Mouse (Mus musculus): ENCODE results near the gene Parg.
"Not testable (repeated sequence)": the region's sequence is repeated elsewhere in the genome, so short reads cannot be mapped to it uniquely, and the experiment has no call there.

The Parg gene

DNA sequence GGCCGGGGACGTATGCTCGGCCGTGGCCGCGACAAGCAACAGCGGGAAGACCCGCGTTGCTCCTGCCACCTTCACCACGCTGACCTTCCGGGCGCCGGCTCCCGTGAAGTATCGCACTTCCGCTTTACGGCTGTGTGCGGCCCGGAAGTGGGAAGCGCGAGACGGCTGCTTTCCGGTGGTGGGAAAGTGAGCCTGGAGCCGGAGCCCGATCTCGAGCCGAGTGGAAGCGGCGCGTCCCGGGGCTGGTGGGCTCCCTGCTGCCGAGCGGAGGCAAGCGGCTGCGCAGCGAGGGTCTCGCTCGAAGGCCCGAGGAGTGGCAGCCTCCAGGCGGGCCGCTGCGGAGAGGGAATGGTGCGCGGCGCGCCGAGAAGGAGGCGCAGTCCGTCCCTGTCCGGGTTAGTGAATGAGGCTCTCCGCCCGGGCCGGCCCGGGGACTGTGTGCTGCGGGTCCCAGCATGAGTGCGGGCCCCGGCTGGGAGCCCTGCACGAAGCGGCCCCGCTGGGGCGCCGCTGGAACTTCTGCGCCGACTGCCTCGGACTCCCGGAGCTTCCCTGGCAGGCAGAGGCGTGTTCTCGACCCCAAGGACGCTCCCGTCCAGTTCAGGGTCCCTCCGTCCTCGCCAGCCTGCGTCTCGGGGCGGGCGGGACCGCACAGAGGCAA, at the start of gene Parg, which contains the start of gene Timm23:
Gene Parg, plus strand, starts transcription at position 159 of the 661 bp plus-strand sequence.
Gene Timm23, minus strand, starts transcription at position 108 of the 661 bp plus-strand sequence.
- in situ Hi-C loops (cut with MseI, MboI) = no loop called here

DNA sequence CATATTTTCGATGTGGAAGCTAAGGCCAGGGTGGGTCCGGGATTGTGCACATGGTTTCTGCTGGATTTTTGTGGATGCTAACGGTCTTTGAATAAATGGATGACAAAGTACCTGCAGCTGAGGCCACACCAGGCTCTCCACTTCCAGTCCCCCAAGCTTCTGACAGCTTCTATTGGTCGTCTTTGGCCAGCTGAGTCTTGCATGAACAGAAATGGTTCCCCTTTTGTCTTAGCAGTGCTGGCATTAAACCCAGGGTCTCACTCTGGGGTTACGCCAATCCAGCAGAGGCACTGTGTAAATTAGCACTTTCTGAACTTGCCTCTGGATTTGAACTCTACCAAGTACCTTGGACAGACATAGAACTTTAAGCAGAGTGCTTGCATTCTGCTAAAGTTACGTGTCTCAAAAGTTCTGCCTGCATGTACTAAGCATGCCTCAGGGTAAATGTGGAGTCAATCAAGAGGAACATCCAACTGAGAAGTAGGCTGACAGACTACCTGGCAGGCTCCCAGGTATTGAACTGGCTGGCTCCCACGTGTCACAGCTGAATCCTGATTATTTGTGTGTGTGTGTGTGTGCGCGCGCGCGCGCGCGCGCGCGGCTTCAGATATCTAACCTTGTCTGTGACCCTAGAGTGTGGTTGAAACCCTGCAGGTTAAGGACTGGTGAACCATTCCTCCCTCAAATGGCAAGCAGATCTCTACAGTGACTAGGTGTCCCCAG, 49.3 kb upstream of the Parg start:
- in situ Hi-C loops (cut with MseI, MboI) = no loop called here

DNA sequence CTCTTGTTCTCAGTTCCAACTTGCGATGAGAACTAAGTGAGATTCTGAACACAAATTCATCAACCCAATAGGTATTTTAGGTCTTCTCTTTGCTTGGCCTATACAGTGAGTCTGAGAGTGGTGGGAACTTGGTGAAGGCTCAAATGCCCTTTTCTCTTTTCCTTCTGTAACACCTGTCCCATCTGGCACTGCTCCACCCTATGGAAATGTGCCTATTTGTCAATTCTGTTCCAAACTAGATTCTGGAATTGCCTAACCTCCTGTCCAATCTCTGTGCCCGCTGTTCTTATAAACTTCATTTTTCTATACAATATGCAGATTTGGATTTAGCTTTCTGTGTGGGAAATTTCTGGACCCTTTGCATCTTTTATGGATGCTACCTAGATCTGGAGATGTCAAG, 48.6 kb upstream of the Parg start:
- in situ Hi-C loops (cut with MseI, MboI) = no loop called here

DNA sequence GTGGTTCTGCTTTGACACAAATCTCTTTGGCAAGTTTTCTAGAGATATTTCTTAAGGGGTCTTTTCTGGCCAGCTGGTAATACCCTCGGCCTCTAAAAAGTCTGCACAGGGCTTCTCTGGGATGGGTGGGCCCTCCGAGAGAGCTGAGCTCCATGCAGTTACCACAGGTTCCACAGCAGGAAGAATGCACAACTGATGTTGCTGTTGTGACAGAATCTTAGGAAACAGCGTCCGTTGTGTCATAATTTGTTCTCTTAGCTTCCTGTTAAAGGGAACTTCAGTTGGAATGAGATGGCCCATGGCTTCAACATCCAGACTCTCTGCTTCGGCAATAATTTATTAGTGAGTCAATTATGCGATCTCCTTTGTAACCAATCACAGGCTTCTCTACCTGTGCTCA, 47.0 kb upstream of the Parg start:
- in situ Hi-C loops (cut with MseI, MboI) = no loop called here

DNA sequence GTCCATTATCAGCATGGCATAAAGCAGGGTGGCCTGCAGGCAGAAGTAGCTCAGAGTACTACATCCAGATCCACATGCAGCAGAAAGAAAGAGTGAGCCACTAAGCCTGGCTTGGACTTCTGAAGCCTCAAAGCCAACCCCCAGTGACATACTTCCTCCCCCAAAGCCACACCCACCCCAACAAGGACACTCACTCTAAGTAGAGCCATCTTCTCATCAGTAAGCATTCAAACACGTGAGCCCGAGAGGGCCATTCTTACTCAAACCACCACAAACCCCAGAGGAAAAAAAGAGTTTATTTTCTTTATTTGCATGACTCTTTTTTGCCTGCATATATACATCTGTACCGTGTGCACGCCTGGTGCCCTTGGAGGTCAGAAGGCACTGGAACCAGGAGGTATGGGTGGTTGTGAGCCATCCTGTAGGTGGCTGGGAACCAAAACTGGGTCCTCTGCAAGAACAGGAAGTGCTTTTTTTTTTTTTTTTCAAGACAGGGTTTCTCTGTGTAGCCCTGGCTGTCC, 42.5 kb upstream of the Parg start:
- in situ Hi-C loops (cut with MseI, MboI) = no loop called here

DNA sequence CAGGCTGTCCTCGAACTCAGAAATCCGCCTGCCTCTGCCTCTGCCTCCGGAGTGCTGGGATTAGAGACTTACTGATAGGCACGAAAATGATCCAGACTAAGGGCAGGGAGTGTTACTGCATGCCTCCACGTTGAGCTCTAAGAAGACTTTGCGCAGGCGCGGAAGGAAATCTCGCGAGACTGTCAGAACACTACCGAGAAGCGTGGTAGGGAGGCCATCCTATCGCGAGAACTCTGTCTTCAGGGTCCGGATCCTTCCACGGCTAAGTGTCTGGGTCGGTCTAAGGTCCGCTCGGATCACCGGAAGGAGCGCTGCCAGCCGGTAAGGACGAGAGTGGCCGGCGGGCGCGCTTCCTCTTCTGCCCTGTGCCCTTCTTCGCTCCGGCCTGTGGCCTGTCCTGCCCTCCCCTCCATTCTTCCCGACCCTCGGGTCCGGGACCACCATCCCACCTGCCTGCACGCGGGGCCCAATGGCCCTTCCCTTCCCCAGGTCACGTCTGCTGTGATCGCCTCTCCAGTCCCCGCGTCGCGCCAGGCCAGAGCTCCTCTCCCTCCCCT, 42.0 kb upstream of the Parg start, which contains the start of gene Ncoa4:
Gene Ncoa4, plus strand, starts transcription at position 176 of the 557 bp plus-strand sequence.
- in situ Hi-C loops (cut with MseI, MboI) = no loop called here

DNA sequence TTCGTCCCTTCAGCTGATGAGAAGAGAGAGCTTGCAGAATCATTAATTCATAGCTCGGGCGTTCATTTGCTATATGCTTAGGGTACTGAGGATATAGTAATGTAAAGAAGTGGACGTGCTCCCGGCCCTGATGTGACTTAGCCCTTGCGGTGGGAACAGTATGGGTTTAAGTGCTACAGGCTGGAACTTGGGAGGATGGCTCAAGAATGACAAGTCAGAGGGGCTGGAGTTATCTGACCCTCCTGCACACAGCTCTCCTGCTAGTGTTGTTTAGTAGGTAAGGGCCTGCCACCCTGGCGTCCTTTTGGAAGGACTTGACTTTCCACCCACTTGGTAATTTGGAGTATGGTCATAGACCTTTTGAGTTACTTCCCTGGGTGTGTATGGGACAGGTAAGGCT, 41.2 kb upstream of the Parg start:
- in situ Hi-C loops (cut with MseI, MboI) = no loop called here

DNA sequence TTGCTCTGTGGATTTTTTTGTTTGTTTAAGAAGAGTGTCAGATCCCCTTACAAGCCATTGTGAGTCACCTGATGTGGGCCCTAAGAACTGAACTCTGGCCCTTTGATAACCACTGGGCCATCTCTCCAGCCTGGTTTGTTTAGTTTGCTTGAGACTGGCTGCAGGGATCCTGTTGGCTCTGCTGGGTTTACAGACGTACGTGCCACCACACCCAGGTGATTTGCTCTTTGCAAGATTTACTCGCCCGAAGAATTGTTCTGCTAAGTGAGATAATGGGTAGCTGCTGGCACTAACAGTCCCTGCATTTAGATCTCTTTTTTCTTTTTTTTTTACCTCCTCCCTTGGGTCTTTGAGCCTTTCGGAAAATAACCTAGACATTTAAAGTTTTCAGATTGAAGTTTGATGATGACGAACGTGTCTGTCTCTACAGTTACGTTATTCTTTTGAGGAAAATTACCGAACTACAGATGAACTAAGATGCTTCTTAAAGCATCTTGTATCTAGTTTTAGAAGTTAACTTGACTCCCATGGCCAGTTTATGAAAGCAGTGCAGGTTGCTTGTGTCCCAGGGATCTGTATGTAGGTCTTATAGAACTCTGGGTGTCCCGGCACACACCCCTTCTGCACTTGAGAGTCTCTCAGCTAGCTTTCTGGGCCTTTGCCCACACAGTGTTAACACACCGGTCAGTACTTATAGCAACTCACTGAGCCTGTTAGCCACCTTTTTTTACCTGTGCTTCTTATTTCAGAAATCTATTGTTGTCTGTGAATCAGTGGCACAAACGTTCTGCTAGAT, 40.5 kb upstream of the Parg start:
- in situ Hi-C loops (cut with MseI, MboI) = no loop called here

DNA sequence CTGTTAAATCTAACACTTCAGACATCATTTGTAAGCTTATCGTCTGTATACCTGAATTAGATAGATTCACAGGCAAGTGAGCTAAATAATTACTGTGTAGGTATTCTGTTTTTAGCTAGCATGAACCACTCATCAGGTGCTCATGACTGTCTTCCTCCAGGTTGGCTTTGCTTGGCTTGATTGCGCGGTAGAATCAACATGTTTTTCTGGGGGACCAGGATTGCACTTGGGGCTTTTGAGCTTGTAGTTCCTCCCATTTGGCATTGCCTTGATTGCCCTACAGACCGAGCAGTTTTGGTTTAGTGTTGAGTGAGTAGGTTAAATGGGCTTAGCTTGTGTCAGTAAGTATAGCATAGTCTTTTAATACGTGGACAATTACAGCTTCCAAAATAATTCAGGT, 39.5 kb upstream of the Parg start:
- in situ Hi-C loops (cut with MseI, MboI) = no loop called here

DNA sequence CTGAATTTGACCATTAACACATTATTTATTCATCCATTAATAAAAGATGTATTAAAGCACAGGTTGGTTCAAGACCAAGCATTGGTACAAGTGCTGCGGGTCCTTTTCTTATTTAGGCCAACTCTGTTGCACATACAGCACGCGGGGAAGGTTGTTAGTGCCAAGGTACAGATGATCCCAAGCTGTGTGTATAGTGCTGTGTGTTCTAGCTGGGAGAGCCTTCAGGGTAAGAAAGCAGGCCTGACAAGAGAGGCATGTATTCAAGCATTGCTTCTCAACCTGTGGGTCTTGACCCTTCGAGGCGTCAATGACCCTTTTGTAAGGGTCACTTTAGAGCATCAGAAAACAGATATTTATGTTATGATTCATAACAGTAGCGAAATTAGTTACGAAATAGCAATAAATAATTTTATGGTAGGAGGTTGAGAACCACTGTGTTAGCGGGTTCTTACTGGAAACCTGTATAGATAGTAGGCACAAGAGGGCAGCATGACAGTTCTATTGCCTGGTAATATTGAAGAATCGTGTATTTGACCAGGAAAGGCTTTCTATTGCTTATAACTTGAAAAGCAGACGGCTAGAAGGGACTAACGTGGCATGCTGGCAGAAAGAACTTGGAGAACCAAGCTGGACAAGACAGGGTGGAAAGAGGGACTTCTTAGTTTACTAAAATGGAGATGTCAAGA, 38.4 kb upstream of the Parg start:
- in situ Hi-C loops (cut with MseI, MboI) = no loop called here

DNA sequence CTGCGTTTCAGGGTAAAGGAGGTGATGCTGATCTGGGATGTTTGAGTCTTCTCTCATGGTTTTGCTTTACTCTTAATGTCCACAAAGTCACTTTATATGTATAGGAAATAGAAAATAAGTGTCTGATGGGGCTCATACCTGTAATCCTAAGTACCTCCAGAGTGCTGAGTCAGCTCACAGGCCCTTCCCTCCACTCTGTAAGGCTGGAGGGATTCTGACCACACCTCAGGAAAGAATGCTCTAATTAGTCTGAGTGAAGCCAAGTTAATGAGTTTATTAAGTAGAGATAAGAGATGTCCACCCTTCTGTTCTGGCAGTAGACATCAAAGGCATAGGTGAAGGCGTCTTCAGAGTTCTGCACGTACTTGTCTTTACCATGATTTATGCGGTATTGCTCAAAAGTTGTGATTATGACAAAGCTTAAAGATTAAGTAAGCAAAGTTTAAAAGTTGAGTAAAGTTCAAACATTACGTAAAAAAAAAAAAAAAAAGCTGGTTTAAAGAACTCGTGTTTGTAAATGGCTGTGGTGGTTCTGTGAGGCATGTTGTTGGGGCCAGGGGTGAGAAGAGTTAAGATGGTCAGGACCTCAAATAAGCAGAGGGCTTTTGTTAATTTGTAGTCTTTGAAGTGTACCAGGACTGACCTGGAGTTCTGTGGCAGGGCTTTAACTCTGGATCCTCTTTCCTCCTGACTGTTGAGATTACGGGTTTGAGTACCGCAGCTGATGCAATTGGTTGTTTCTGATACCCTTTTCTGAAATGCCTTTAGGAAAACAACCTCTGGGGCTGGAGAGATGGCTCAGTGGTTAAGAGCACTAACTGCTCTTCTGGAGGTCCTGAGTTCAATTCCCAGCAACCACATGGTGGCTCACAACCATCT, 37.3 kb upstream of the Parg start:
- in situ Hi-C loops (cut with MseI, MboI) = no loop called here

DNA sequence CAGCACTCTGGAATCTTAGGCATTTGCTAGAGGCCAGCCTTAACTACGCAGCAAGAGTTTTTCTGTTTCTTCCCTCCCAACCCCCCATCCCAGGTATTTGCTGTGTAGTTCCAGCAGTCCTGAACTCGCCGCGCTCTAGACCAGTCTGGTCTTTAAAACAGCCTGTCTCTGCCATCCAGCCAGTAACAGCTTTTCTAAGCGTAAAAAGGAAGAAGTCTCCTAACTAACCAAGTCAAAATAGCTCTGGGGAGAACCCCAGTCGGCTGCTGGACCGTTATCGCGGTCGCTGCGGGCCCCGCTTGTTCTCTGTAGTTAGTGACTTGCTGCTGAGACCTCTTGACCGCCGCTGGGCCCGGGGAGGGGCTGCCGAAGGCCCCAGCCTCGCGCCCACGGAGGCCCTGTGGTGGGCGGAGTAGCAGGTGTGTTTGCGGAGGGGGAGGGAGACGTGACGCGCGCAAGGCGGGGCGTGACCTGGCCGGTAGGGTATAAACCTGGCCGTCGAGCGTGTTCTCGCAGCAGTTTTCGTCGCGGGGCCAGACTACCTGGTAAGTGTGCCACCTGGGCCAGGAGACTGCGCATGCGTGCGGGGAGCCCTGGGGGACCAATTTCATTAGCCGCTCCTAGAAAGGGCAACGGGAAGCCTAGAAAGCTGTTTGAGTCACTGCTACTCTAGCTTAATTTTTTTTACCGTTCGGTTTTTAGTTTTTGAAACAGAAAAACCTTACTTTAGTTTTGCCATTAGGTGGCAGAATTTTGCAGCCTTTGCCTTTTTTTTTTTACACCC, 36.3 kb upstream of the Parg start:
- in situ Hi-C loops (cut with MseI, MboI) = no loop called here

DNA sequence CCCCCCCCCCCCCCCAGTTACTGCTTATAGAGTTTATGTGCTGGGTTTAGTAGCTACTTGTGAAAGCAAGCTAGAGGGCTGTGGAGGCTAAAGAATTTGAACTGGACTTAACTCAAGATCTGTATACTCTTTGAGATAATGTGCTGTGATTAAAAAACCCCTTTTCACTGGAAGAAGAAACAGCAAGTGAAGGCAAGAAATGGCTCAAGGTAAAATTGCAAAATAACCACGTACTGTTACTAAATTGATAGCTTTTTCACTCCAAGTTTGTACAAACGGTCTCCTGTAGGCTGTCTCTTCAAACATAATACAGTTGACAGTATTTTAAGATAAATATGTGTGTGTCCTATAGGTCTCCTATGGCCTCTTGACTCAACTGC, 35.7 kb upstream of the Parg start:
- in situ Hi-C loops (cut with MseI, MboI) = no loop called here

DNA sequence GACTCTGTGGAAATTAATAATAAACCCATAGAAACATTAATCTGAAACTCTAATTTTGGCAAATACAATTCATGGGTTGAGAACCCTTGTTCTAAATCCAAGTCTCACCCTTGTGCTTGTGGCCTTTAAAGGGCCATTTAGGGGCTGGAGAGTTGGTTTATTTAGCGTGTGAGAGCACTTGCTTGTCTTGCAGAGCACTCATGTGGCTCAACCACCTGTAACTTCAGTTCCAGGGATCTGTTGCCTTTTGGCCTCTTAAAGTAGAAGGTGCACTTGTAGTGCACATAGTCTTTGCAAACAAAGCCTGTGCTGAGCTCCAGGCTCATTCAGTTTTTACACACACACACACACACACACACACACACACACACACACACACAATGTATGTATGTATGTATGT, 34.9 kb upstream of the Parg start:
- in situ Hi-C loops (cut with MseI, MboI) = no loop called here

DNA sequence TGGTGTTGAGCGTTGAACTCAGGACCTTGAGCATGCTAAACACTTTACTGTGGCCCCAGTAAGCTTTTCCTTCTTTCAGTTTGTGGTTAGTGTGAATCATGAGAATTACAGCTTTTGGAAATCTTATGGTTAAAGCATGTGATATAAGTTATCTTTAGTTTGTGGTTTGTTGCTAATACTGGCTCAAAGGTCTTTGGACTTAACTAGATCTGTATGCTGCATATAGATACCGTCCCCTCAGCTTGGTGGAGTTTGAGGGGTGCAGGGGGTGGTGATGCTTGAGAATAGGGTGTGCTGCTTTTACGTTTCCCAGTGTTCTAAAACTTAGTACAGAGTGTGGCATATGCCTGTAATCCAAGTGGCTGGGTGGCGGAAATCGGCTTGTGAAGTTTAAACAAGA, 34.4 kb upstream of the Parg start:
- in situ Hi-C loops (cut with MseI, MboI) = no loop called here

DNA sequence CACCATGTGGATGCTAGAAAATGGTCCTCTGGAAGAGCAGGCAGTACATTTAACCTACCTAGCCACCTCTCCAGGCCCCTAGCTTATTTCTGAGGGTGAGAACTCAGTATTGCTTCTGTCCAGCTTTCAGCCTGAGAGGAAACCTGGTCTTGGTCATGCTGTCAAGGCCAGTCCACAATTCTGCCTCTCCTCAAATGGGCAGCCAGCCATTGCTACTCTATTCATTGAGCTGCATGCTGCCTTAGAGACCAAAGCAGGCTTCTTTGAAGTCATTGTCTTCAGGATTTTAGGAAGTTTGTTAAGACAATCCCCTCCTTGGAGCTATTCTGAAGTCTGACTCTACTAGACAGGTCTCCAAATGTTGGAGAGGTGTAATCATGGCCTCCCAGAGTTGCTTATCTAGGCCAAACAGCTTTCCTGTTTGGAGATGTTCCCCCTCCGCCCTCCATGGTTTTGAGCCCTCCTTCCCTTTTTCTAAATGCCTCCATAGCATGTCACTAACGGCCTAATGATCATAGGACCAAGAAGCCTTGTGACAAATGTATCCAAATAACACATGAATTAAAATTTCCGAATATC, 33.0 kb upstream of the Parg start:
- in situ Hi-C loops (cut with MseI, MboI) = no loop called here

DNA sequence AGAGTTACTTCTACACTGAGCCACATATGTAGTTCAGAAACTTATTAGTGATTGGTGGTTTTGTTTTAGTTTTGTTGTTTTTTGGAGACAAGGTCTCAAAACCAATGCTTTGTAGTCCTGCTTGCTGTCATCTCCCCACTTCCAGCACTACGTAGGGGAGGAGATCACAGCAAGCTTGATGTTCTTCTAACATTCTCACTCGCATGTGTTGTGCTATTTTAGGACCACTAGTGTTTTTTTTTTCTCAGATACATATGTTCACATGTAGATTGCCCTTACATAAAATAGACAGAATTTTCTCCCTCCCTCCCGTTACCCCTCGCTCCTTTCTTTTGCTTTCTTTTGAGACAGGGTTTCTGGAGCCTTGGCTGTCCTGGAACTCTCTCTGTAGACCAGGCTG, 31.6 kb upstream of the Parg start:
- in situ Hi-C loops (cut with MseI, MboI) = no loop called here

DNA sequence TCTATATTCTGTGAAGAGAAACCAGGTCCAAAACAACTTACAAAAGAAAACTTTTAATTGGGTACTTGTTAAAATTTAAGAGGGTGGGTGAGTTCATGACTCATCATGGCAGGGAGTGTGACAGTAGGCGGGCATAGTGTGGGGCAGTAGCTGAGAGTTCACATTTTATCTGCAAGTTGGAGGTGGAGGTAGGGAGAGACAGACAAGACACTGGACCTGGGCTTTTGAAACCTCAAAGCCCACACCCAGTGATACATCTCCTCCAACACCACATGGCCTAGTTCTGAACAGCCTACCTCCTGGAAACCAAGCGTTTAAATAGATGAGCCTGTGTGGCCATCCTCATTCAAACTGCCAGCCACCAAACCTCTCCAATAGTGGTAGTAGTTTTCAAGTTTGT, 26.4 kb upstream of the Parg start:
- in situ Hi-C loops (cut with MseI, MboI) = no loop called here

DNA sequence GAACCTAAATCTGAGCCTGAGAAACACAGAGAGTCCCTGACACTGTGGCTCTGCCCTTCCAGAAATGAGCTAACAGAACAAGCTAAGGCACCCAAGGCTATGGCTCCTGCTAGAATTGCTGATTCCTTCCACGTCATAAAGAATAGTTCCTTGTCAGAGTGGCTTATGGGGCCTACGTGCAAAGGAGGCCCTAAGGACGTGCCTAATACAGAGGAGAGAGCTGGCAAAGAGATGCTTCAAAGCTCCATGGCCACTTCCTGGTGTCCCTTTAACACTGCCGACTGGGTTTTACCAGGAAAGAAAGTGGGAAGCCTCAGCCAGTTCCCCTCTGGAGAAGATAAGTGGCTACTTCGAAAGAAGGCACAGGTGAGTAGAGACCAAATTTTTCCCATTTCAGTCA, 25.2 kb upstream of the Parg start:
- in situ Hi-C loops (cut with MseI, MboI) = not testable (repeated sequence)
